Mouse (Mus musculus): ENCODE measurements around the gene Rmi2. TPM values are rescaled to one million over a fixed set of nuclear protein-coding genes. Genes with fewer than 3 reads are reported as not detected.

The Rmi2 gene
- polyA plus RNA-seq, 1 experiment from 2014 or later: 2.0 TPM

DNA sequence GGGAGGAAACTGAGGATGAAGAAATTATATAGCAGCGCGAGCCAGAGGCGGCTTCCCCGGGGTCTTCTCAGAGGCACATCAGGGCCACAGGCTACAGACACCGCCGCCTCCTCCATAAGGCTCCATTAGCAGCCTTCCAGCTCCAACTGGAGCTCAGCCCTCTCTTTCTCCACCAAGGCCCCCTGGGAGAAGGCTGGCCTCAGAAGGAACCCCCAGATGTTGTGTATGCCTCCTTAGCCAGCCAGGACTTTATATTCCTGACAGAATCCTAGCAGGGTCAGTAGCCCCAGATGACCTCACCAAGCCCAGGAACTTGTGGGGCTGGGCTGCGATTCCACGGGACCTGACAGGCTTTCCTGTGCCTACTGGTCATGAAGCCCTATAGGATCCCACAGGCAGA, 32.0 kb downstream of the Rmi2 start:
- WGBS: 76% methylated on average over 8 of the region's 8 CpGs
- ATAC-seq (ENCODE audit: low read depth) (no peak), DNase-seq (ENCODE audit: low spot score) (no peak)
- Histone ChIP-seq H3K4me1 (ENCODE audit: control insufficient read depth, insufficient read depth, low read length) (no peaks in the 10 kb centered on the region), H3K27ac (replicated peaks; ENCODE audit: low read depth, low read length) (no peak overlapping the region), H3K4me3 (ENCODE audit: low read depth, low read length) (no peak overlapping the region), H3K9ac (ENCODE audit: low read depth, low read length) (no peak overlapping the region), H3K36me3 (ENCODE audit: control insufficient read depth, insufficient read depth, low read length) (0 out of 2 replicates have a peak, but pooled peaks cover 3% of the 10 kb centered on the region), H3K27me3 (replicated peaks; ENCODE audit: control insufficient read depth, insufficient read depth, low read length) (no peaks in the 10 kb centered on the region), H3K9me3 (ENCODE audit: control insufficient read depth, low read length) (no peaks in the 10 kb centered on the region), H3K4me2 (ENCODE audit: low read depth, low read length) (no peak overlapping the region)

DNA sequence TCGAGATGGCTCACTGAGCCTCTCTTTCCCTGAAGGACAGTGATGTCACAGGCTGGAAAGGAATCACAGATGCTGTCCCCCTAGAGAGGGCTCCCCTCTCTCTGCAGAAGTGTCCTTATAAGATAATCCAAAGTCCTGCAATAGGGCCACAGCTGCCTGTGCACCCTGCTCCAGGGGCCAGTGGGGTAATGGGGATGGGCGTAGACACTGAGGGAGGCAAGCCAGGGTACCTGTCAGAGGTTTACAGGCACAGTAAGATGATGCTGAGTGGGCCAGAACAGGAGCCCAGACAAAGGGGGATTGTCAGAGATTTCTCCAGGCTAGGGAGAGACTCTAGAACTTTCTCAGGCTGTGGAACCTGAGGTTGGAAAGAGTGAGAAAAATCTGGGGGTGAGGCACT, 32.6 kb downstream of the Rmi2 start:
- 86% methylated on average over 2 of the region's 2 CpGs for whole genome bisulfite sequencing

DNA sequence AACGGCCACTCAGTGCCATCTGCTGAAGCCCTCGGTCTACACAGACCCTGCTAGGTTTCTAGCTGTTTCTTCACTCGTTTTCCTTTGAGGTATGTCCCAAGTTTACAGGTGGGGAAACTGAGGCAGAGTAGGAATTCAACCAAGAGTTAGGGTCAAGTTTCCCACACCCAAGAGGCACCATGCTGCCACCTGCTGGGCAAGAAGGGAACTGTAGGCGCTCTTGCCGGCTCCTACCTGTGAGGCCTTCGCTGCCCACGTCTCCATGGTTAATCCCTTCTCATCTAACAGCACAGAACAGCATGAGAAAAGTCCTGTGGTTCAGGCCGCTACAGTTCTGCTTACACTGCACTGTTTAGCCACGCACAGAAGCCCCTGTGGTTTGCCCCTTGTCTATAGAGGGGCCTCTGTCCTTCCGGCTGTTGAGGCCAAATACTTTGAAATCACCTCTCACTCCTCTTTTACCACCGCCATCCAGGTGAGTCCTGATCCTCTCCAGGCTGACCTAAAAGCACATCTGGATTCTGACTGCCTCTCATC, 33.1 kb downstream of the Rmi2 start:
- no peaks in the 10 kb centered on the region for H3K4me1 ChIP-seq (ENCODE audit: control insufficient read depth, insufficient read depth, low read length)
- 31% methylated on average over 11 of the region's 11 CpGs for WGBS
- ATAC-seq (ENCODE audit: low read depth) (no peak), DNase-seq (ENCODE audit: low spot score) (no peak)
- H3K27ac ChIP-seq (replicated peaks; ENCODE audit: low read depth, low read length): no peak overlapping the region
- no peak overlapping the region for H3K4me3 ChIP-seq (ENCODE audit: low read depth, low read length)
- H3K27me3 ChIP-seq (replicated peaks; ENCODE audit: control insufficient read depth, insufficient read depth, low read length): no peaks in the 10 kb centered on the region
- H3K36me3 ChIP-seq (ENCODE audit: control insufficient read depth, insufficient read depth, low read length): 0 out of 2 replicates have a peak, but pooled peaks cover 3% of the 10 kb centered on the region
- H3K9me3 ChIP-seq (ENCODE audit: control insufficient read depth, low read length): no peaks in the 10 kb centered on the region
- no peak overlapping the region for H3K9ac ChIP-seq (ENCODE audit: low read depth, low read length)
- H3K4me2 ChIP-seq (ENCODE audit: low read depth, low read length): no peak overlapping the region

More for the DNA sequence above, 32.6 kb downstream of the Rmi2 start:
- 0 out of 2 replicates have a peak, but pooled peaks cover 3% of the 10 kb centered on the region for H3K36me3 ChIP-seq (ENCODE audit: control insufficient read depth, insufficient read depth, low read length)
- no peak overlapping the region for H3K4me2 ChIP-seq (ENCODE audit: low read depth, low read length)
- H3K27ac ChIP-seq (replicated peaks; ENCODE audit: low read depth, low read length): no peak overlapping the region
- DNase-seq (ENCODE audit: low spot score) (no peak), ATAC-seq (ENCODE audit: low read depth) (no peak)
- no peaks in the 10 kb centered on the region for H3K27me3 ChIP-seq (replicated peaks; ENCODE audit: control insufficient read depth, insufficient read depth, low read length)
- no peaks in the 10 kb centered on the region for H3K4me1 ChIP-seq (ENCODE audit: control insufficient read depth, insufficient read depth, low read length)
- no peak overlapping the region for H3K4me3 ChIP-seq (ENCODE audit: low read depth, low read length)
- H3K9ac ChIP-seq (ENCODE audit: low read depth, low read length): no peak overlapping the region
- H3K9me3 ChIP-seq (ENCODE audit: control insufficient read depth, low read length): no peaks in the 10 kb centered on the region

DNA sequence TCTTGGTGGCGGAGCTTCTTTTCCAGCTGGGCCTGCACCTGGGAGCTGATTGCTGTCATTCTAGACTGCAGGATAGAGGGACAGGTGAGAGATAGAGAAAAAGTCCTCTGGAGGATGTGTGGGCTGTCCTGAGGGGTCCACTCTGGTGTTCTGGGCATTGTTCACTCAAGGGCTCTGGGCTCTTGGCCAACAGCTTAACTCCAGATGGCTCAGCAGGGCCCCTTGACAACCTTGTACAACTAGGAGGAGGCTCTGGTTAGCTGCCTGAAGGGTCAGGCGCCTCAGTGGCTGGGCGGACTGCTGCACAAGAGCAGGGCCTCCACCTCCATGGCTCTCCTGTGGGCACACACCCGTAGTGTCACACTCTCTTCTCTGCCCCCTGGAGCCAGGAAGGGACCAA, 36.1 kb downstream of the Rmi2 start:
- WGBS: 64% methylated on average over 4 of the region's 4 CpGs
- Histone ChIP-seq H3K4me1 (ENCODE audit: control insufficient read depth, insufficient read depth, low read length) (no peaks in the 10 kb centered on the region), H3K4me3 (ENCODE audit: low read depth, low read length) (no peak overlapping the region), H3K27me3 (replicated peaks; ENCODE audit: control insufficient read depth, insufficient read depth, low read length) (no peaks in the 10 kb centered on the region), H3K4me2 (ENCODE audit: low read depth, low read length) (no peak overlapping the region), H3K27ac (replicated peaks; ENCODE audit: low read depth, low read length) (no peak overlapping the region), H3K9ac (ENCODE audit: low read depth, low read length) (no peak overlapping the region), H3K9me3 (ENCODE audit: control insufficient read depth, low read length) (no peaks in the 10 kb centered on the region), H3K36me3 (ENCODE audit: control insufficient read depth, insufficient read depth, low read length) (0 out of 2 replicates have a peak, but pooled peaks cover 2% of the 10 kb centered on the region)
- 0 out of 2 replicates have a peak, but pooled peaks have one; percentile 3 for ATAC-seq (ENCODE audit: low read depth)
- no peak for DNase-seq (ENCODE audit: low spot score)

DNA sequence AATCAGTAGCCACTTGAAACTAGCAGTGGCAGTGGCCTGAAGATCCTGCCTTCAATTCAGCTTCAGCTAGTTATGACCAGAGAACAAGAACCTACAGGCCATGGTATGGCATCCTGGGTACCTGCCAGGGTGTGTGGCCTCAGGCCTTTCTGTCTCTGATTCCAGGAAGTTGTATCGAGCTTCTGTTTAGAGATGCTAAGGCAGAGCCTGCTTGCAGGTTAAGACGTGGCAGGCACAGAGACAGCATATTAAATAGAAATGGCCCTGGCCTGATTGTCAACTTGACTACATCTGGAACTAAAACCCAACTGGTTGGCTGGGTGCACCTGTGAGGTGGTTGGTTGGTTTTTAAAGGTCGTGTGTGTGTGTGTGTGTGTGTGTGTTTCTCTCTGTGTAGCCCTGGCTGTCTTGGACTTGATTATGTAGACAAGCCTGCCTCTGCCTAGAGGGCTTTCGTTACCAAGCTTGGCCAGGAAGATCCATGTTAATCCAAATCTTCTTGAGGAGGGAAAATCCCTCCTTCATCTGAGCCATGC, 38.0 kb downstream of the Rmi2 start:
- DNase-seq (ENCODE audit: low spot score) (no peak), ATAC-seq (ENCODE audit: low read depth) (no peak)
- Histone ChIP-seq H3K27ac (replicated peaks; ENCODE audit: low read depth, low read length) (no peak overlapping the region), H3K4me1 (ENCODE audit: control insufficient read depth, insufficient read depth, low read length) (no peaks in the 10 kb centered on the region), H3K36me3 (ENCODE audit: control insufficient read depth, insufficient read depth, low read length) (no peaks in the 10 kb centered on the region), H3K27me3 (replicated peaks; ENCODE audit: control insufficient read depth, insufficient read depth, low read length) (no peaks in the 10 kb centered on the region), H3K4me2 (ENCODE audit: low read depth, low read length) (no peak overlapping the region), H3K9me3 (ENCODE audit: control insufficient read depth, low read length) (no peaks in the 10 kb centered on the region), H3K4me3 (ENCODE audit: low read depth, low read length) (no peak overlapping the region), H3K9ac (ENCODE audit: low read depth, low read length) (no peak overlapping the region)
- WGBS: 58% methylated on average over 4 of the region's 4 CpGs

DNA sequence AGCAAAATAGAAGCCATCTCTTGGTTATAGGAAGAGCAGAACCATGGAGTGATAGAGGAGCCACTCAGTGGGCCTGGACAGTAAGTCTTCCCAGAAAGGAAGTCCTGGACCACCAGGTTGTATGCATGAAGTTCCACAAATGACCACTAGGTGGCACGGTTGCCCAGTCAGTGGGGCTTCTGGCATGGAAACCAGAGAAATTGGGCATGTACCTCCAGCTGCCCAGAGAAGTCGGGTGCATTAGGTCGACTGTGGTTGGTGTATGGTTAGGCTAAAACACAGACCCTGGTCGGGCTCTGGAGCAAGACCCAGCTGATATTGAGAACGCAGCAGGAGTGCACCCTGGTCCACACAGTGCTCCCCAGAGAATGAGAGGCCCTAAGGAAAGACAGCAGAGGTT, 38.8 kb downstream of the Rmi2 start:
- DNase-seq (ENCODE audit: low spot score) (peak; percentile 80), ATAC-seq (ENCODE audit: low read depth) (peak; percentile 48)
- Histone ChIP-seq H3K4me1 (ENCODE audit: control insufficient read depth, insufficient read depth, low read length) (no peaks in the 10 kb centered on the region), H3K27me3 (replicated peaks; ENCODE audit: control insufficient read depth, insufficient read depth, low read length) (no peaks in the 10 kb centered on the region), H3K36me3 (ENCODE audit: control insufficient read depth, insufficient read depth, low read length) (no peaks in the 10 kb centered on the region), H3K9me3 (ENCODE audit: control insufficient read depth, low read length) (no peaks in the 10 kb centered on the region), H3K9ac (ENCODE audit: low read depth, low read length) (no peak overlapping the region), H3K4me3 (ENCODE audit: low read depth, low read length) (no peak overlapping the region), H3K4me2 (ENCODE audit: low read depth, low read length) (no peak overlapping the region), H3K27ac (replicated peaks; ENCODE audit: low read depth, low read length) (no peak overlapping the region)
- WGBS: 0% methylated on average over 5 of the region's 5 CpGs

DNA sequence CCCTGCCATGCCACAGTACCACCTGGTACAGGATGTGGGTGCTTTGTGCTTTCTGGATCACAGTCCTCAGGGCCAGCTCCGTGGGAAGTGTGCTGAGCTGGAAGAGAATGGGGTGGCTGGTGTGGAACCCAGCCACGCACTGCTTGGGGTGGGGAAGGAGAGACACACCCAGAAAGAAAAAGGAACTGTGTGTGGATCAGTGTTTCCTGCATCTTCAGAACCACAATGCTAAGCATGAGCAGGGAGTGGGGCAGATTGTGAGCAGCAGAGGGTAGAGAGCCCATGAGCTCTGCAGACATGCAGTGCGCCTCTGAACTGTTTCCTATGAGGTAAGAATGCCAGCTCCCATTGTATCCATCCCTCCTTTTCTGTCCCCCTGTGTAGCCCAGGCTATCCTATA, 43.4 kb downstream of the Rmi2 start:
- no peak overlapping the region for H3K27ac ChIP-seq (replicated peaks; ENCODE audit: low read depth, low read length)
- WGBS: 71% methylated on average over 3 of the region's 3 CpGs
- H3K4me3 ChIP-seq (ENCODE audit: low read depth, low read length): no peak overlapping the region
- H3K36me3 ChIP-seq (ENCODE audit: control insufficient read depth, insufficient read depth, low read length): no peaks in the 10 kb centered on the region
- no peak for DNase-seq (ENCODE audit: low spot score)
- H3K27me3 ChIP-seq (replicated peaks; ENCODE audit: control insufficient read depth, insufficient read depth, low read length): no peaks in the 10 kb centered on the region
- H3K9ac ChIP-seq (ENCODE audit: low read depth, low read length): no peak overlapping the region
- ATAC-seq (ENCODE audit: low read depth): no peak
- H3K4me1 ChIP-seq (ENCODE audit: control insufficient read depth, insufficient read depth, low read length): peaks cover 6% of the 10 kb centered on the region
- no peaks in the 10 kb centered on the region for H3K9me3 ChIP-seq (ENCODE audit: control insufficient read depth, low read length)
- no peak overlapping the region for H3K4me2 ChIP-seq (ENCODE audit: low read depth, low read length)

DNA sequence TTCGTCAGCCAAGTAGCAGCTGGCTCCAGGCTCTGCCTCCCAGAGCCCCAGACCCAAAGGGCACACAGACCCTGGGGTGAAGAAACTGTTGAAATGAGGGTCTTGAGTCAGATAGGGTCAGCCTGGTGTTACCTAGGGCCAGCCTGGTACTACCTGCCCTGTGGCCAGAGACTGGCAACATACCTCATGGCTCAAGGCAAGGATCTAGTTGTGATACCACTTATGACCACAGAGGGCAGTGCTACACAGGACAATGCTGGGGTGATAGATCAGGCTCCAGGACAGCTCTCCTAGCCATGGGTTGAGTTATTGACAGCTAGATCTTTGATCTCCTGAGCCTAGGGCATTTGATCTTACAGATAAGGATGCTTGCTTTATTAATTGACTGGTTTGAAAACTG, 44.6 kb downstream of the Rmi2 start:
- no peak overlapping the region for H3K9ac ChIP-seq (ENCODE audit: low read depth, low read length)
- 0 out of 2 replicates have a peak, but pooled peaks have one; percentile 49 for ATAC-seq (ENCODE audit: low read depth)
- H3K27ac ChIP-seq (replicated peaks; ENCODE audit: low read depth, low read length): no peak overlapping the region
- no peak overlapping the region for H3K4me2 ChIP-seq (ENCODE audit: low read depth, low read length)
- no peak overlapping the region for H3K4me3 ChIP-seq (ENCODE audit: low read depth, low read length)
- H3K9me3 ChIP-seq (ENCODE audit: control insufficient read depth, low read length): no peaks in the 10 kb centered on the region
- 100% methylated on average over 1 of the region's 1 CpGs for WGBS
- no peaks in the 10 kb centered on the region for H3K36me3 ChIP-seq (ENCODE audit: control insufficient read depth, insufficient read depth, low read length)
- no peak for DNase-seq (ENCODE audit: low spot score)
- no peaks in the 10 kb centered on the region for H3K27me3 ChIP-seq (replicated peaks; ENCODE audit: control insufficient read depth, insufficient read depth, low read length)
- peaks cover 6% of the 10 kb centered on the region for H3K4me1 ChIP-seq (ENCODE audit: control insufficient read depth, insufficient read depth, low read length)

Data from embryonic facial prominence, embryonic 14.5 days (tissue).